Mouse (Mus musculus) gastrocnemius, adult 8-10 months (tissue): ENCODE measurements at regions not wholly inside any gene's neighbourhood (a gene's known extent, or its start where the extent isn't known, plus 50 kb on each side); places are given as distances from the start of the nearest gene placed in this dataset.

Experiments
- DNase-seq, 2 experiments: peaks; one replicate each; pipeline ENCODE4 v3.0.0; 2022; ENCODE audit warnings: low spot score in 2 of 2

GRCm38 (mm10) chr7:136088785-136089184, 372.6 kb upstream of the Mki67 start:
- no peak for DNase-seq

GRCm38 (mm10) chr7:136094681-136095360, 378.7 kb upstream of the Mki67 start:
- no peak for DNase-seq

DNA sequence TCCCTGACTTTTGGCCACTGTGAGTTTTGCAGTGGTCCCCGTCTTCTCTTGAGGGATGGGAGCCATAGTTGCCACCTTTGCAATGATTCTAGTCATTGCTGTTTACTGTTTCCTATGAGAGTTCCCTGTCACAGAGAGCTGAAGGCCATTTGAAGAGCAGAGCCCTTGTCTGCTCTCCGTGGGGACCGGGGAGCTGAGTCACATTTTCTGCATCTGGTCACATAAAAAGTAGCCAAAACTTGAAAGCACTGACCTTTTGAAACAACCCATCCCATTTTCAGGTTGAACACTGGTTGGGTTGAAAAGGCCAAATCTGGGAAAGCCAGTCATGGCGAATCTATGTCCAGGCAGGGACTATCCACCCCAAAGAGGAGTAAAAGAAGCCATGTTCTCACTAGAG, 387.9 kb upstream of the Mki67 start:
- DNase-seq = no peak

- DNase-seq = no peak
Measured at GRCm38 (mm10) chr7:136112163-136112562, 396.0 kb upstream of the Mki67 start.

DNA sequence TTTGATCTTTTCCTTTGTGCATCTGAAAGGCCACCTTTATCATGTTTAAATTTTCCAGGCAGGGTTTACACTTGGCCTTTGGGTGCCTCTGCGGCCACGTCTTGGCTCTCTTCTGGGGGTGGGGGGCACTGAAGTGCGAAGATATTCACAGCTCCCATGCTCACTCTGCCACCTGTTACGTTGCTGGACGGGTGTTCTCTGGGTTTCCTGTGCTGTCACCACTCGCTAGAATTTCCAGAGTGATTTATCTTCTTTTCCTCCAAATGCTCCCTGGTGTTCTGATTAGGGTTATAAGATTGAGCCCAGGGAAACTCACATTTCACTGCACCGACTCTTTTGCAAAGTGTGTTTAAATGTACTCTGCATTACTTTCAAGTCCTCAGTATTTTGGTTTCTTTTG, 404.8 kb upstream of the Mki67 start:
- DNase-seq = no peak

GRCm38 (mm10) chr7:136121406-136121805, 405.2 kb upstream of the Mki67 start:
- no peak for DNase-seq

- DNase-seq = no peak
Measured at GRCm38 (mm10) chr7:136124786-136125185, 408.6 kb upstream of the Mki67 start.

DNA sequence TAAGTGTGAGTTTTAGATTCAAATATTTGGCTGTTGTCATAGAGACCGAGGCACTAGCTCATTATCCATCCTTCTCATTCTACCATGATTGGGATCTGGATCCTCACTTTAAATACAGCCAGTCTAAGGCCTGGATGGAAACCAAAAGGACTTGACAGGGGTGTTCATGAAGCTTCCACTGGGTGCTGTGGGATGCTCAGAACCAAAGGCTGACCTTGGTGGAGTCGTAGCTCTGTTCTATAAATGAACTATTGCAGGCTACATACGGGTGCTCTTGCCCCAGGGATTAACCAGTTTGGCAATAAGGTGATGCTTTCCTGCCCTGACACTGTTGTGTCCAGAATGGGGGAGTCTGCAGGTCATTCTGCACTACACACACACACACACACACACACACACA, 410.2 kb upstream of the Mki67 start:
- no peak for DNase-seq

DNA sequence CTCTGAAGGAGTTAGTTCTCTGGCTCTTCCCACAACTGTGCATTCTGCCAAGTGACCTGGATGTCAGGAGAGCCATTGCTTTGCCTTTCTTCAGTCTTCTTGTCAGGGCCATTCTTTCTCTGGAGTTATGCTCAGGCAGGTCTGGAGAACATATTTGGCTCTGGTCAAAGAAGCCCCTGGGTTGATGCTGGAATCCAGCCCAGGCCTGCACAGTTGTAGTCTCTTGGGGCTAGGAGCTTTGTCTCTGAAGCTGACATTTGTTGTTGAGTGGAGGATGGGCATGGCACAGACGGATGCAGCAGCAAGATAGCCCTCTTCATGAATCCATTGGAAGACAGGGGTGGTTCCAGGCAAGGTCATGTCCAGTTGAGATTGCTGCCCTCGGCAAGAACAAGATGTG, 411.4 kb upstream of the Mki67 start:
- no peak for DNase-seq

DNA sequence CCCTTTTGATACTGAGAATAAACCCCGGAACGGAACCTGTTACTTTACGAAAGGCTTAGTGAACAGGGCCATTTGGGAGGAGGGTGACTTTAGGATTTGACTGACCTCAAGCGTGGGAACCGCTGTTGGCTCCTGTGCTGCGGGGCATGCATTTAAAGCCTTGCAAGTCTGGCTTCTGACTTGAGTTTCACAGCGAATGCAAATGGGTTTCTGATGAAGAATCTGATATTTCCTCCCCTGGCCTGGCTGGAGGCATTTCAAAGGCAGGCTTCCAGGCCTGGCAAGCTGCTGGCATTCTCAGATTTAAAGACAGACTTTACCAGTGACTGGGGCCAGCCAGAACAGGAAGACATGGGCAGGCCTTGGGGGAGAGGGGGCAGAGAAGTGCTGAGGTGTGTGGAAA, 413.6 kb upstream of the Mki67 start:
- DNase-seq = peak; percentile 47 to 50

- DNase-seq = no peak
Measured at GRCm38 (mm10) chr7:136130666-136131239, 414.6 kb upstream of the Mki67 start.

GRCm38 (mm10) chr7:136132976-136133375, 416.8 kb upstream of the Mki67 start:
- DNase-seq = no peak

GRCm38 (mm10) chr7:136136666-136137065, 420.5 kb upstream of the Mki67 start:
- DNase-seq = no peak

DNA sequence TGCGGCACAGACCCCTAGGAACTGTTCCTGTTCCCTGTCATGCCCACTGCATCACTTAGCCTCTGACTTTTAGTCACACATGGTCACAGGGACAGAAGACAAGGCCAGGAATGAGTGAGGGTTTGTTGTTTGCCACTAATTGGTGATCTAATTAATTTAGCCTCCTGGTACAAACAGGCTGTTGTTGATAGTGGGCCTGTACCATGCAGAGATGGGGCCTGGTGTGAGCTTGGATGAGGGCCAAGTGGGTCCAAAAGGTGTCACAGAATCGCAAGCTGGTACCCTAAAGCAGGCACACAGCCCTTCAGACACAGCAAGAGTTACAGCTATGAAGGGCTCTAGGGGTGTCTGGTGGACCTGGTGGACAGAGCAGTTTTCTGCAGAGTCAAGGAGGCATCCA, 421.2 kb upstream of the Mki67 start:
- no peak for DNase-seq

DNA sequence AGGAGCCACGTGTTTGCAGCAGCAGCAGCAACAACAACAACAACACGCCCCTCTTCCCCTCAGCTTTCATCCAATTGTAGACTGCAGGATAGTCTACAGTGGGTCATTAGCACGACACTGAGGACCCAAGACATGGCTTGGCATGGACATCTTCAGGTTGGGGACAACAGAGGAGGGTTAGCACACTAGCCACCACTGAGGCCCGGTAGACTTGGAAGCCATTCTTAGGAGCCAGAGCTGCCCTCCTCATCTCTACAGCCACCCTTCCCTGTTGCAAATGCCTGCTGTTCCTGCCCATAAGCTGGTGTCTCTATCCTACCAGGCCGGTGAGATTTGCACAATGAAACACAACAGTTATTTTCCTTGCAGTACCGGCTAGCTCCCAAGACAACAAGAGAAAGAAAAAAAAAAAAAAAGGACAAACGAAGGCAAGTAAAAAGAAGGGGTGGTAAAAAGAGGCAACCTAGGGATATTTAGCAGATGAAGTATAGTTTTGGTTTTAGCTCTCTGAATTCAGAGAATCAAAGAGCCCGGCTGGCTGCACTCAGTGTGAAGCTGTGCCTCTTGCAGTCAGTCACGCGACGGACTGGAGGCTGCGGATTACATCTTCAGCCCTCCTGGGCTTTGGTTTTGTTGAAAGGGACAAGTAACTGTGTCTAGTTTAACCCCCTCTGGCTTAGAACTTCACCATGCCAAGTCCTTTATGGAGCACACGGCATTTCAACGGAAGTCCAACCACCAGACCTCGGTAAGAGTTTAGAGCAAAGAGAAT, 421.9 kb upstream of the Mki67 start:
- no peak for DNase-seq

DNA sequence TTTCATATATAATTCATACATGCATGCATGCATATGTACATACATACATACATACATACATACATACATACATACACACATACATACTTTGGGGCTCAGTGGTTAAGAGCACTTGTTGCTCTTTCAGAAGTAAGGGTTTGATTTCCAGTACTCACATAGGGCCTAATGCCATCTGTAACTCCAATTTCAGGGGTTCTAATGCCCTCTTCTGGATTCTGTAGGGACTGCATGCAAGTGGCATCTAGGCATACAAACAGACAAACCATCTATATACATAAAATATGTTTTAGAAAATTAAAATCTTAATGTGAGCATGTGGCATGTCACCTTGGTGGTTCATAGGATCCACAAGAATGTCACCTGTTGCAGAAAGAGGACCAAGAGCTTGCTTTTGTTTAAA, 426.7 kb upstream of the Mki67 start:
- DNase-seq = no peak

DNA sequence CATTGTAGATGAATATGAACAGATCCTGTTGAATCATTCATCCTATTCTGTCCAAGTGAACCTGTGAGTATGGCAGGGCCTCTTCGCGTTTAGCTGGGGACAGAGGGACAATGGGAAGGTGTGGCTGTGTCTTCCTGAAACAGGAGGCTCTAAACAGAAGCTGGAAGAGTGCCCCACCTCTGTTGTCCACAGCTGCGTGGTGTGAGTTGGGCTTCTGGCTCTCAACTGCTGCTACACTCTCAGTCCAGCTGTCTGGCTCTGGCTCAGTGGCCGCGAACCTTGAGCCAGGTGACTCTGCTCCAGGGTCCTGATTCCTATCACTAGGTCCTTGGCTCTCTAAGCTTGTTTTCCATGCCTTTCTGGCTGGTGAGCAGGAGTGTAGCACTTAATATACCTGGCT, 434.0 kb upstream of the Mki67 start:
- DNase-seq = no peak

- no peak for DNase-seq
Measured at GRCm38 (mm10) chr7:136151301-136151930, 435.3 kb upstream of the Mki67 start.

DNA sequence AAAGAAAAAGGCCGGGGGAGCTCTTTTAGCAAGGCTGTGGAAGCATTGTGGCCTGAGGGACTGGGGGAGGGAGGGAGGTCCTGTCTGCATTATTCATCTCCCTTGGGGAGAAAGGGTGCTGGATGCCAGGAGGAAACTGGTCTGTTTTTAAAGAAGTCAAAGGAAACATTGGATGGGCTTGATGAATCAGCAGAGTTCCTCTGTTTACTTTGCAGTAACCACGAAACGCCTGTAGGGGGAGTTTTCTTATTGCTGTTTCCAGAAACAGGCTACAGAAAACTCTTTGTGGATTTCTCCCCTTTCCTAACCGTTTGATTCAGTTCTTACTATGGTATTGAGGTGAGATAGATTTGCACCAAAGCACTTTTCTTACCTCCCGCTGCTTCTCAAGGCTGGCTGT, 436.3 kb upstream of the Mki67 start:
- DNase-seq = peak; percentile 41 to 43

DNA sequence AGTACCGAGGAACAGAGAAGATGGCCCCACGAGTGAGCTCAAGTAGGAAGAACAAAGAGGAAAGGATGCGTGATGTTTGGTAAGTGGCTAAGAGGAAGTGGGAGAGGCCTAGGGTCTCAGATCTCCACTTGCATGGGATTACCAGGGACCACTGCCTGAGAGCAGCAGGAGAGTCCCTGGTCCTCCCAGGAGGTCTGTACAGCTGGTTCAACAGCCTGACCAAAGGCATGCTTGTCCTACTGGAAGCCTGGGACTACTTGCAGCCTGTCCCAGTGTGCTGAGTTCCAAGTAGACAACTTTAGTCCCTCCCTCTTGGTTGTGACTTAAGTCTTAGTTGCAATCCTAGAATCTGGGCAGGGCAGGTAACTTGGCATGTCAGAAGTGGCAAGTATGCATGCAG, 437.5 kb upstream of the Mki67 start:
- no peak for DNase-seq

DNA sequence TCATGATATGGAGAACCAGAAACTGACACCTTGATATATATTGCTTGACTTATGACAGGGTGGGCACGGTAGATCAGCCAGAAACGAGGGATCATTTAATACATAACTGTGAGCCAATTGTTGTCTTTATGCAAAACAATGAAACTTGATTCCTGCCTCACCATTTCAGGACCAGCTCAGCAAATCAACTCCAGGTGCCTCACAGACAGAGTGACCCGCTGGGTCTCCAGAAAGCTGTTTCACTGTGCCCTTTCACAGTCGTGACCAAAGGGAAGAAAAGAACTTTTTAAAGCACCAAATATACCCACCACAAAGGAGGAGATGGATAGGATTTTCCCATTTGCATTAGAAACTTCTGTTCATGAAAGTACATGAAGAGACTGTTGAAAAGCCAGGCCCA, 443.0 kb upstream of the Mki67 start:
- no peak for DNase-seq

- no peak for DNase-seq
Measured at GRCm38 (mm10) chr7:136161526-136161925, 445.4 kb upstream of the Mki67 start.
